Mouse (Mus musculus) MEL (cell line): Measurements from ENCODE around the gene Selplg. TPM values are rescaled to one million over a fixed set of nuclear protein-coding genes. Genes with fewer than 3 reads are reported as not detected.

Experiments used
- DNase-seq: peaks from one replicate; pipeline ENCODE4 v3.0.0; 2011; ENCODE audit warnings: low read depth, low spot score
- H3K27ac ChIP-seq: 2 replicates; pipeline ENCODE4 v1.5.1; 2012; ENCODE audit warnings: low read depth, mild to moderate bottlenecking, control low read depth, low read length, moderate library complexity; ENCODE audit not compliant: control insufficient read depth
- H3K27me3 ChIP-seq, 2 experiments: fragments of 150-350 bp in 1 of 2; sonication (generic) in 1 of 2; 2 replicates each; pipeline ENCODE4 v1.6.1; 2012; ENCODE audit warnings: low read length in 2 of 2, mild to moderate bottlenecking in 2 of 2, improper control_type of control experiment in 1 of 2, moderate library complexity in 1 of 2; ENCODE audit not compliant: insufficient read depth in 2 of 2, control insufficient read depth in 1 of 2
- H3K36me3 ChIP-seq, 2 experiments: 2 replicates each; pipeline ENCODE4 v1.6.1; 2012 to 2014; ENCODE audit warnings: low read length in 2 of 2, improper control_type of control experiment in 1 of 2, inconsistent platforms in 1 of 2, mild to moderate bottlenecking in 1 of 2; ENCODE audit not compliant: insufficient read depth in 2 of 2, control insufficient read depth in 1 of 2
- H3K4me1 ChIP-seq, 2 experiments: fragments of 150-350 bp in 1 of 2; sonication (generic) in 1 of 2; 2 replicates each; pipeline ENCODE4 v1.6.1; 2012; ENCODE audit warnings: low read length in 2 of 2, improper control_type of control experiment in 1 of 2, mild to moderate bottlenecking in 1 of 2; ENCODE audit not compliant: insufficient read depth in 2 of 2, control insufficient read depth in 1 of 2
- H3K4me3 ChIP-seq, 2 experiments: fragments of 150-350 bp in 1 of 2; sonication (generic) in 1 of 2; 2 replicates each; pipeline ENCODE4 v1.5.1; 2012; ENCODE audit warnings: low read depth in 2 of 2, low read length in 2 of 2, mild to moderate bottlenecking in 2 of 2, moderate library complexity in 2 of 2, control low read depth in 1 of 2, improper control_type of control experiment in 1 of 2; ENCODE audit not compliant: control insufficient read depth in 1 of 2, insufficient read depth in 1 of 2
- H3K79me2 ChIP-seq: 2 replicates; pipeline ENCODE4 v1.6.1; 2012; ENCODE audit warnings: mild to moderate bottlenecking, low read length, moderate library complexity; ENCODE audit not compliant: control insufficient read depth, poor library complexity, insufficient read depth
- H3K9ac ChIP-seq: 2 replicates; pipeline ENCODE4 v1.6.1; 2012; ENCODE audit warnings: low read depth, mild to moderate bottlenecking, control low read depth, low read length, moderate library complexity; ENCODE audit not compliant: control insufficient read depth, poor library complexity, severe bottlenecking
- H3K9me3 ChIP-seq: fragments of 150-350 bp; sonication (generic); replicated peaks from 2 replicates; pipeline ENCODE4 v1.6.1; 2012; ENCODE audit warnings: mild to moderate bottlenecking, low read length, improper control_type of control experiment, moderate library complexity; ENCODE audit not compliant: insufficient read depth
- BHLHE40 ChIP-seq: IDR thresholded peaks from 2 replicates; pipeline ENCODE4 v1.6.1; 2012; ENCODE audit warnings: low read depth, mild to moderate bottlenecking, inconsistent platforms, low read length, improper control_type of control experiment, borderline replicate concordance
- CHD1 ChIP-seq: IDR thresholded peaks from 2 replicates; pipeline ENCODE4 v1.6.1; 2012; ENCODE audit warnings: low read depth, mild to moderate bottlenecking, inconsistent platforms, low read length, improper control_type of control experiment
- CHD2 ChIP-seq: IDR thresholded peaks from 2 replicates; pipeline ENCODE4 v1.6.1; 2011; ENCODE audit warnings: low read length, improper control_type of control experiment
- CTCF ChIP-seq, 3 experiments: IDR thresholded peaks in 2 of 3; conservative IDR thresholded peaks in 1 of 3; 2 replicates each; pipeline ENCODE4 v1.5.1; 2011 to 2012; ENCODE audit warnings: low read length in 3 of 3, low read depth in 2 of 3, mild to moderate bottlenecking in 2 of 3, improper control_type of control experiment in 1 of 3, inconsistent platforms in 1 of 3, mixed read lengths in 1 of 3, moderate library complexity in 1 of 3; ENCODE audit not compliant: control insufficient read depth in 1 of 3, insufficient read depth in 1 of 3, poor library complexity in 1 of 3, severe bottlenecking in 1 of 3
- E2F4 ChIP-seq: IDR thresholded peaks from 2 replicates; pipeline ENCODE4 v1.6.1; 2011; ENCODE audit warnings: low read depth, low read length, improper control_type of control experiment, borderline replicate concordance
- EP300 ChIP-seq, 2 experiments: IDR thresholded peaks; 2 replicates each; pipeline ENCODE4 v1.6.1; 2011; ENCODE audit warnings: improper control_type of control experiment in 2 of 2, low read length in 2 of 2, low read depth in 1 of 2, mild to moderate bottlenecking in 1 of 2
- GABPA ChIP-seq: IDR thresholded peaks from 2 replicates; pipeline ENCODE4 v1.6.1; 2012; ENCODE audit warnings: low read depth, mild to moderate bottlenecking, inconsistent platforms, low read length, improper control_type of control experiment, moderate library complexity
- JUND ChIP-seq: IDR thresholded peaks from 2 replicates; pipeline ENCODE4 v1.6.1; 2011; ENCODE audit warnings: low read depth, mild to moderate bottlenecking, improper control_type of control experiment, low read length
- MAFK ChIP-seq: IDR thresholded peaks from 2 replicates; pipeline ENCODE4 v1.6.1; 2011; ENCODE audit warnings: low read depth, mild to moderate bottlenecking, low read length, improper control_type of control experiment, borderline replicate concordance
- MAZ ChIP-seq: IDR thresholded peaks from 2 replicates; pipeline ENCODE4 v1.6.1; 2012; ENCODE audit warnings: low read depth, mild to moderate bottlenecking, inconsistent platforms, low read length, improper control_type of control experiment
- MEF2A ChIP-seq: IDR thresholded peaks from 2 replicates; pipeline ENCODE4 v1.6.1; 2014; ENCODE audit warnings: low read depth, mild to moderate bottlenecking, inconsistent platforms, low read length, improper control_type of control experiment; ENCODE audit not compliant: poor library complexity, insufficient replicate concordance, severe bottlenecking; ENCODE audit errors: extremely low read depth
- MXI1 ChIP-seq: IDR thresholded peaks from 2 replicates; pipeline ENCODE4 v1.6.1; 2011; ENCODE audit warnings: mild to moderate bottlenecking, low read depth, low read length, improper control_type of control experiment
- POLR2A ChIP-seq, 2 experiments: IDR thresholded peaks; 2 replicates each; pipeline ENCODE4 v1.6.1; 2011 to 2012; ENCODE audit warnings: low read length in 2 of 2, mild to moderate bottlenecking in 2 of 2, control low read depth in 1 of 2, improper control_type of control experiment in 1 of 2, low read depth in 1 of 2, moderate library complexity in 1 of 2; ENCODE audit not compliant: control insufficient read depth in 1 of 2, insufficient read depth in 1 of 2, poor library complexity in 1 of 2
- POLR2AphosphoS5 ChIP-seq: IDR thresholded peaks from 2 replicates; pipeline ENCODE4 v1.6.1; 2012; ENCODE audit warnings: low read depth, borderline replicate concordance, mild to moderate bottlenecking, inconsistent platforms, low read length, moderate library complexity, mixed read lengths
- RCOR1 ChIP-seq: IDR thresholded peaks from 2 replicates; pipeline ENCODE4 v1.6.1; 2012; ENCODE audit warnings: low read depth, mild to moderate bottlenecking, inconsistent platforms, low read length, improper control_type of control experiment
- SIN3A ChIP-seq: IDR thresholded peaks from 2 replicates; pipeline ENCODE4 v1.6.1; 2012; ENCODE audit warnings: low read length, improper control_type of control experiment, inconsistent platforms
- UBTF ChIP-seq: IDR thresholded peaks from 2 replicates; pipeline ENCODE4 v1.6.1; 2012; ENCODE audit warnings: low read depth, mild to moderate bottlenecking, inconsistent platforms, low read length, improper control_type of control experiment, moderate library complexity, borderline replicate concordance; ENCODE audit not compliant: insufficient read depth
- USF1 ChIP-seq: IDR thresholded peaks from 2 replicates; pipeline ENCODE4 v1.6.1; 2014; ENCODE audit warnings: low read depth, mild to moderate bottlenecking, inconsistent platforms, low read length, improper control_type of control experiment, moderate library complexity
- USF2 ChIP-seq, 2 experiments: IDR thresholded peaks; 2 replicates each; pipeline ENCODE4 v1.6.1; 2011 to 2012; ENCODE audit warnings: improper control_type of control experiment in 2 of 2, low read length in 2 of 2, borderline replicate concordance in 1 of 2, inconsistent platforms in 1 of 2, low read depth in 1 of 2, mild to moderate bottlenecking in 1 of 2; ENCODE audit not compliant: insufficient read depth in 1 of 2
- ZNF384 ChIP-seq: IDR thresholded peaks from 2 replicates; pipeline ENCODE4 v1.6.1; 2012; ENCODE audit warnings: low read depth, mild to moderate bottlenecking, inconsistent platforms, low read length, improper control_type of control experiment
- polyA plus RNA-seq, 2 experiments: library from polyadenylated mRNA; stranded (reverse) in 1 of 2; unstranded in 1 of 2; fragments of >175 nt in 1 of 2; fragments of >200 nt in 1 of 2; gene quantifications; 2 replicates each; pipeline versions ENCODE4 v1.2.1 to v1.2.4; 2012; ENCODE audit warnings: low replicate concordance in 2 of 2, low read depth in 1 of 2; ENCODE audit not compliant: insufficient read length in 2 of 2, insufficient read depth in 1 of 2, missing spikeins in 1 of 2
- total RNA-seq: library from RNA; depleted of rRNA; stranded (reverse); fragments of 300-350 nt; gene quantifications from 2 replicates; pipeline ENCODE4 v1.2.3, GENCODE M21; 2012

Selplg gene
- total and polyA plus RNA-seq, 3 experiments, result 24.2 to 48.2 TPM; not detected in 1

DNA sequence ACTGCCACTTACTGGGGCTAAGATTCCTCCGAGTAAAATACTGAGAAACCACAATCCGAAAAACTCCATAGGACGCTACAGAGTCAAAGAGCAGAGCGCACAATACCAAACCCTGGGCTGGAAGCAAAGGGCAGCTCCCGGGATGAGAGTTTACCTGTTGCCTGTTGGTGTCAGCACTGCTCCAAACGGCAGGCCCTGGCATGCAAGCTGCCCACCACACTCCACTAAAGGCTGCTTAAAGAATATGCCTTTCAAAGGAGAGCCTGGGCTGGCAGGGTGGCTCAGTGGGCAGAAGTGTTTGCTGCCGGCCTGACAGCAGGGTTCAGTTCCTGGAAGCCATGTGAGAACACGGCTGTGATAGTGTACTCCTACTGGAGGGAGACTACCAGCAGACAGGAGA lies 25.2 kb upstream of the Selplg start:
- Histone ChIP-seq H3K9me3 (no peaks in the 10 kb centered on the region), H3K4me1 (no peaks in the 10 kb centered on the region; a peak in 1 of 4 replicates), H3K36me3 (peaks cover 0 to under 1% of the 10 kb centered on the region in 2 experiments; a peak in 2 of 4 replicates), H3K4me3 (no peak overlapping the region), H3K79me2 (no peaks in the 10 kb centered on the region), H3K9ac (no peak overlapping the region), H3K27me3 (no peaks in the 10 kb centered on the region), H3K27ac (no peak overlapping the region)
- no peak for DNase-seq
- TF ChIP-seq SIN3A, result no peak
- TF ChIP-seq MAFK, result no peak
- no peak for TF ChIP-seq CTCF (IDR thresholded peaks at IDR 0.05 in 2 of 3, conservative IDR thresholded peaks at IDR 0.05 in 1 of 3; ENCODE audit: control insufficient read depth in 1 of 3, insufficient read depth in 1 of 3, low read depth in 2 of 3, low read length in 3 of 3, poor library complexity in 1 of 3, severe bottlenecking in 1 of 3)
- no peak for TF ChIP-seq MAZ
- no peak for TF ChIP-seq CHD1
- TF ChIP-seq CHD2, result no peak
- no peak for TF ChIP-seq JUND
- TF ChIP-seq POLR2AphosphoS5, result no peak
- TF ChIP-seq EP300 (IDR thresholded peaks at IDR 0.05; ENCODE audit: low read depth in 1 of 2, low read length in 2 of 2), result no peak
- TF ChIP-seq GABPA, result no peak
- no peak for TF ChIP-seq RCOR1
- no peak for TF ChIP-seq USF1
- TF ChIP-seq BHLHE40, result no peak

- Histone ChIP-seq H3K27me3 (no peaks in the 10 kb centered on the region), H3K79me2 (no peaks in the 10 kb centered on the region), H3K9me3 (no peaks in the 10 kb centered on the region), H3K27ac (no peak overlapping the region), H3K9ac (no peak overlapping the region), H3K4me1 (no peaks in the 10 kb centered on the region; a peak in 1 of 4 replicates), H3K36me3 (peaks cover 0 to 4% of the 10 kb centered on the region in 2 experiments; a peak in 2 of 4 replicates), H3K4me3 (no peak overlapping the region)
- TF ChIP-seq ZNF384 (no peak), POLR2A (IDR thresholded peaks at IDR 0.05; ENCODE audit: control insufficient read depth in 1 of 2, insufficient read depth in 1 of 2, low read depth in 1 of 2, low read length in 2 of 2, poor library complexity in 1 of 2) (no peak), UBTF (no peak), E2F4 (no peak), MEF2A (no peak), MXI1 (no peak), BHLHE40 (no peak), USF2 (IDR thresholded peaks at IDR 0.05; ENCODE audit: borderline replicate concordance in 1 of 2, insufficient read depth in 1 of 2, low read depth in 1 of 2, low read length in 2 of 2) (no peak)
- no peak for DNase-seq
Observed at GRCm38 (mm10) chr5:113856631-113857030, 24.2 kb upstream of the Selplg start.
